Mouse (Mus musculus) embryo, embryonic 11.5 days (tissue): ENCODE results near the gene Gclc.
A peak's percentile ranks its signal among the peaks of the same experiment; 100 is the strongest.

ENCODE experiments used
- DNase-seq: peaks from one replicate; pipeline ENCODE4 v3.0.0-alpha.2; 2012; ENCODE audit warnings: low read depth, low spot score

Gclc gene

GRCm38 (mm10) chr9:77753853-77754727 lies at the start of gene Gclc:
Gclc (plus strand) TSS chr9:77754535.
- DNase-seq = peak; percentile 85

GRCm38 (mm10) chr9:77706515-77706914 lies 47.8 kb upstream of the Gclc start:
- DNase-seq = no peak

- no peak for DNase-seq
Observed at GRCm38 (mm10) chr9:77707433-77708139, 46.7 kb upstream of the Gclc start.

- DNase-seq = no peak
Observed at GRCm38 (mm10) chr9:77708950-77709349, 45.4 kb upstream of the Gclc start.

GRCm38 (mm10) chr9:77711021-77711569 lies 43.2 kb upstream of the Gclc start:
- DNase-seq = no peak

- DNase-seq = no peak
Observed at GRCm38 (mm10) chr9:77712816-77713215, 41.5 kb upstream of the Gclc start.

- DNase-seq = no peak
Observed at GRCm38 (mm10) chr9:77713301-77713700, 41.0 kb upstream of the Gclc start.

GRCm38 (mm10) chr9:77715262-77715661 lies 39.1 kb upstream of the Gclc start:
- DNase-seq = no peak

- no peak for DNase-seq
Observed at GRCm38 (mm10) chr9:77716009-77716408, 38.3 kb upstream of the Gclc start.

GRCm38 (mm10) chr9:77717831-77718435 lies 36.4 kb upstream of the Gclc start:
- DNase-seq = no peak

- DNase-seq = no peak
Observed at GRCm38 (mm10) chr9:77718816-77719411, 35.4 kb upstream of the Gclc start.

GRCm38 (mm10) chr9:77719675-77720074 lies 34.7 kb upstream of the Gclc start:
- DNase-seq = no peak

GRCm38 (mm10) chr9:77722381-77722780 lies 32.0 kb upstream of the Gclc start:
- no peak for DNase-seq

GRCm38 (mm10) chr9:77724216-77724615 lies 30.1 kb upstream of the Gclc start:
- DNase-seq = no peak

- DNase-seq = no peak
Observed at GRCm38 (mm10) chr9:77725448-77725847, 28.9 kb upstream of the Gclc start.

- no peak for DNase-seq
Observed at GRCm38 (mm10) chr9:77726018-77726684, 28.2 kb upstream of the Gclc start.

GRCm38 (mm10) chr9:77727012-77727411 lies 27.3 kb upstream of the Gclc start:
- DNase-seq = no peak

- no peak for DNase-seq
Observed at GRCm38 (mm10) chr9:77732067-77732466, 22.3 kb upstream of the Gclc start.

GRCm38 (mm10) chr9:77737298-77738041 lies 16.9 kb upstream of the Gclc start:
- DNase-seq = no peak

- no peak for DNase-seq
Observed at GRCm38 (mm10) chr9:77741452-77741851, 12.9 kb upstream of the Gclc start.
